Mouse (Mus musculus) thymus, postnatal 14 days (tissue): ENCODE data around the gene Fzr1.

Source experiments
- DNase-seq: peaks from one replicate; pipeline ENCODE4 v3.0.0; 2021

Gene Fzr1

DNA sequence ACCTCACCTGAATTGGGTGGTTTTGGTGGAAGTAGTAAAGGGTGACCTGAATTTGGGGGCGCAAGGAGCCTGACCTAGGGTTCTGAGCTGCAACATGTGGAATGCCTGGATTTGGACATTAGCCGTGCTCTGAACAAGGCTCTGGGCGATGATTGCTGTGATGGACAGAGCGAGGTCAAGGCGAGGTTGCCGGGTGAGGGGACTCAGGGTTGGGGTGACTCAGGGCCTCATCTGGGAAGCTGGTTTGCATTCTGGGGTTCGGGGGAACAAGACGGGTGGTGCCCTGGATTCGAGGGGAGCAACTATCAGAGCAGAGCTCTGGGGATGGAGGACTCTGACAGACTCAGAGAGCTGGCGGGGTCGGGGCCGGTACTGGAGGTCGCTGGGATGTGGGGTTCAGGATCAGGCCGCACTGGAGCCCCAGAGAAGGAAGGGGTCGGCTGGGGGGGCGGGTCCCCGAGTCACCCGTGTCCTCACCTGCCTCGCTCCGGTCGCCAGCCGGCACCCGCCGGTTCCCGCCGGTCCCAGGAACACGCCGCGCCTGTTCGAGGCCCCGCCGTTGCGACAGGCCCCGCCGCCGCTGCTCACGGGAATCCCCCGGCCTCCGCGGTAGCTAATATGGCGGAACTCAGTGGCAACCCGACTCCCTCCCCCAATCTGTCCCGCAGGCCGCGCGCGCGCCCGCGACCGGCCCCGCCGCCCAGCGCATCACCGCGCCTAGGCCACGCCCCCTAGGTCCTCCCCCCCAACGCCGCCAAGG lies at the start of gene Fzr1:
Gene Fzr1 (minus strand): TSS at position 724 of the 760 bp plus-strand sequence.
- DNase-seq: no peak

DNA sequence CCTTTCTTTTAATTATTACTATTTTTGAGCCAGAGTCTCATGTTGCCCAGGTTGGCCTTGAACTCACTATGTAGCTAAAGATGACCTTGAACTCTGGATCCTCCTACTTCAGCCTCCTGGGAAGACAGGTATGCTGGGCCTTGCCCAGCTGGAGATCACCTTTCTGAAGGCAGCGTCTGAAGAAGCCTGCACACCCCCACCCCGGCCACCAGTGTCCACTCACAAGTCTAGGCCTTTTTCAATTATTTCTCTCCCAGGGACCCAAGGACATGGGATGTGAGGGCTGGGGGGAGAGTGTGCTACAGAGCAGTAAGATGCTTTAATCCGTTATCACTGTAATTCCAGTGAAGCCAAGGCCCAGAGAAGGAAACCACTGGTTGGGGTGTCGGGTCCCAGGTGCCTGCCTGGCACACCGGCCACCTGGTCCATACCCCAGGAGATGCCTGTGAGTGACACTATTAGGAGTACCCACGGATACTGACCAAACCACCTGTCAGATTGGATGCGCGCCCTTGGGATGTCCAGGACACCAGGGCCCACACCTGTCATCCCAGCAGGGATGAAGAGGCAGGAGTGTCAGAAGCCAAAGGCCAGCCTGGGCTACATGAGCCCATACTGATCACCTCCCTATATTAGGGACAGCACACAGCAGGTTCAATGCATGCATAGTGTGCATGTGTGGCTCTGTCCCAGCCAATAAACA lies 49.6 kb upstream of the Fzr1 start:
- DNase-seq: peak; percentile 3

DNA sequence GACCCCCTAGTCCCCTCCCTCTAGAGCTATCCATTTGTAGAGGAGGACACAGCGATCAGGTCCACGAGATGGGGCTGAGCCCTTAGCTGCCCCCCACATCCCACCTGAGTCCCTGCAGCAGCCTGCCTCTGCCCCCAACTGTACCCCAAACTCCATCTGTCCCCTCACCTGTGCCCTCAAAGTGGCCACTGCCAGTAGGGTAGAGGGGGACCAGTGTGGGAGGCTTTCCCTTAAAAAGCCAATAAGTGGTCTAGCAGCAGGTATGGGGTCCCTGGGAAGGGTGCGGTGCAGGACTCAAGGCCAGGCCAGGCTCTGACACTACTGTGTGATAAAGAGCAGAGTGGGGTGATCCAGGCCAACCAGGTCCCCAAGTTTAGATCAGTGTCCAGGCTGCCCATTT lies 49.0 kb upstream of the Fzr1 start:
- peak; percentile 3 for DNase-seq

DNA sequence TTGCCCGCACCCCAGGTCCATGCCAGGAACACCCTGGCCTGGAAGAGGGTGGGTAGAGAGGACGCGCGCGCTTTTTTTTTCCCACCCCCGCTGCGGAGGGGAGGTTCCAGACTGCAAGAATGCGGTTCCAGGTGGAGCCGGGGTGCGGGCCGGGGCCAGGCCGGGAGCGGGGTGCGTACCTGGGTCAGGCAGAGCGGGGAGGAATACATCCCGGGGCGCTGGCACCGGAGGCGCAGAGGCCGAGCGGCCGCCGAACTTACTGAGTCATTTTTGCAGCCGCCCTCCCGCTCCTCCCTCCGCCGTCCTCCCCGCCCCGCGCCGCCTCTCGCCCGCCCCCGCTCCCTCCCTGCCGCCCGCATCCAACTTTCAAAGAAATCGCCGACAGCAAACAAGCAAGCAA lies 48.6 kb upstream of the Fzr1 start:
- DNase-seq: peak; percentile 40

DNA sequence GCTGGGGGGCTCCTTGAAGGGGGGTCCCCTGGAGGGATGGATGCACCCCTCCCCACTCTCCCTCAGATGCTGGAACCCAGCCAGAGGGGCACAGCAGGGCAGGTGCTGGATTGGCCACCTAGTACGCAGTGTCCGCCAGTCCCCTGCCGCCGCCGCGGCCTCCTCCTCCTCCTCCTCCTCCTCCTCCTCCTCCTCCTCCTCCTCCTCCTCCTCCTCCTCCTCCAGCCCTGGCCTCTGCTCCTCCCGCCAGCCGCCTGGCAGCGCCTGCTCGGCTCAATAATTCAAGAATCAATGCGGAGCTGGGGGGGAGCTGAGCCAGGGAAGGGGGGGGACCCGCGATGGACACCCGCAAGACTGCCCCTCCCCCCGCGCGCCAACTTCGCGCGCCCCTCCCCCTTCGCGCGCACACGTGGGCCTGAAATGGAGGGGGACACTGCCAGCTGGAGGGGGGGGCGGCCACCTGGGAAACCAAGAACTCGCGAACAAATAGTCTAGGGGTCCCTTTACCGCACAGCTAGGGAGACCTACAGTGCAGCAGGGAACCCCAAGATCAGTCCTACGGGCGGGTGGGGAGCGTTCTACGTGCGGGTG lies 47.9 kb upstream of the Fzr1 start:
- peak; percentile 26 for DNase-seq

DNA sequence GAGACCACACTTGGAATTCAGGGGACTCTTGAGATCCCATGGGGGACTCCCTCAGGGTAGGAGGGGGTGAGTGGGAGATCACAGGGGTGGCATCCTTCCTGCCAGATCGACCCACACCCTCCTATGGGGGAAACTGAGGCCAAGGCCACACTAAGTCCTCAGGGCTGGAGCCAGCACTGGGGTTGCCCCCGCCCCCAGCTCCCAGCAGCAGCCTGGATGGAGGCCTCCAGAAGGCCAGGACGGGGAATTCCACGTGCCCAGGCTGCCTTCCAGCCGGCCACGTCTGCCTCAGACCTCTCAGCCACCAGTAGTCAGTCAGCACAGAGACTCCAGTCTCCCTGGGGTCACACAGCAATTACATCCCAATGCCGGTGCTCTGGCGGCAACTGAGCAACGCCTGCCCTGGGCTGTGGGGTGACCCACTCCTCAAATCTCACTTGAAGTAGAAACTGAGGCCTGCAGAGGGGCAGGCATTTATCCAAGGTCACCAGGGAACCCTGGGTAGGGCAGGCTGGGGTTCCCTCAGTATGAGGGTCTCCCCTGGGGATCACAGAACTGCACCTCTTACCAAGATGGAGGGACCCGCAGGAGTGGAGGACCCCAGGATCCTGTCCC lies 47.0 kb upstream of the Fzr1 start:
- peak; percentile 6 for DNase-seq

DNA sequence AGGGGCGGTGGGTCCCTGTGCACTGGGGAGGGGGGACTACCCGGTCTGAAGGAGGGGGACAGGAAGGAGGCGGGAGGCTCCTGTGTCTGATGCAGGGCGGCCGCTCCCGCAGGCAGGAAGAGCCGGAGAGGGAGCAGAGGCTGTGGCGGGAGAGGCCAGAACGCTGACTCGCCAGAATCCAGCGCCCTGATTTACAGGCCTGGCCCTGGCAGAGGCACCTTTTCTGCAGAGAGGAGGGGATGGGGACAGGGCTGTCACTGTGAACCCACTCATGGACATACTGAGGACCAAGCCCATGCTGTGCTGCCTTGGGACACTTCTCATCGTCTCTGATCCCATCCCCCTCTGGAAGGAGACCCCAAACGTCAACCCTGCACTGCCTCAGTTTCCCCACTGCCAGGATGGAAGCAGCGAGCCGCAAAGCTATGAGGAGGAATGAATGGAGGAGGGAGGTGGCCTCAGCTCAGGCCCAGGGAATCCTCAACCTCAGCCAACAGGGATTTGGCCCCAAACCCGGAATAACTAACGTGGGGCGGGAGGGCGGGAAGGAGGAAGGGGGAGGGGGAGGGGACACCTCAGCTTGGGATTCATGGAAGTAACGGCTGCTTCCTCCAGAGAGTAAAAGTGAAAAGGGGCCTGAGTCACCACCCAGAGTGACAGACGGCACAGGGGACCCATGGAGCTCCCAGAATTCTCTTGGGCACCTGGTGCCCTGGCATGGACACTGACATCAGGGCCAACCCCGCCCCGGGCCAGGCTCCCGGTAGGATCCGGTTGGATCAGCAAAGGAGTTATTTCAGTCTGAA lies 46.1 kb upstream of the Fzr1 start:
- peak; percentile 23 for DNase-seq

DNA sequence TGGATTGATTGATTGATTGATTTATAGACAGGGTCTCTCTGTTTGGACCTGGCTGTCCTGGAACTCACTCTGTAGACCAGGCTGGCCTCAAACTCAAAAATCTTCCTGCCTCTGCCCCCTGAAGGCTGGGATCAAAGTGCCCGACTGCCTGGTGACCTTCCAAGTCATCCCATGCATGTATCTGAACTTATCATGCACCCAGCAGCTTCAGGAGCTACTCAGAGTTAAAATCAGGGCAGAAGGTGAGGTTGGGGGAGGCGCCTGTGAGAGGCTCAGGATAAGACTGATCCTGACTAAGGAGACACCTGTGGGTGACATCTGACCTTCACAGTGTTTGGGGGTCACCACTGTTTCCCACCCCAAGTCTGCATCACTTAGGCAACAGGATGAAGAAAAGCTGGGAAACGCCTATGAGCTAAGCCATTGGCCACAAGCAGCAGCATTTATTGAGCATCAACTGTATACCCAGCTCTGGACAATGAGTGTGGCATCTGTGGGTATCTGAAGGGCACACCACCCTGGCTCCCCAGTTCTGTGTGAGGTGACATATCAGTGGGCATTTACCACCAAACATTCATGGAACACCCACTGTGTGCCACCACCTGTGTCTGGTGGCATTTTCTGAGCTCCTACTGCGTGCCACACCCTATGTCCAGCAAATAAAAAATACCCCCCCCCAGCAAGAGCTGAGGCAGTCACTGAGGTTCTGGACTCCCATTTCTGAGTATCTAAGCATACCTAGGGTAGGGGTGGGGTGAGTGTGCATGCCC lies 45.3 kb upstream of the Fzr1 start:
- DNase-seq: no peak

DNA sequence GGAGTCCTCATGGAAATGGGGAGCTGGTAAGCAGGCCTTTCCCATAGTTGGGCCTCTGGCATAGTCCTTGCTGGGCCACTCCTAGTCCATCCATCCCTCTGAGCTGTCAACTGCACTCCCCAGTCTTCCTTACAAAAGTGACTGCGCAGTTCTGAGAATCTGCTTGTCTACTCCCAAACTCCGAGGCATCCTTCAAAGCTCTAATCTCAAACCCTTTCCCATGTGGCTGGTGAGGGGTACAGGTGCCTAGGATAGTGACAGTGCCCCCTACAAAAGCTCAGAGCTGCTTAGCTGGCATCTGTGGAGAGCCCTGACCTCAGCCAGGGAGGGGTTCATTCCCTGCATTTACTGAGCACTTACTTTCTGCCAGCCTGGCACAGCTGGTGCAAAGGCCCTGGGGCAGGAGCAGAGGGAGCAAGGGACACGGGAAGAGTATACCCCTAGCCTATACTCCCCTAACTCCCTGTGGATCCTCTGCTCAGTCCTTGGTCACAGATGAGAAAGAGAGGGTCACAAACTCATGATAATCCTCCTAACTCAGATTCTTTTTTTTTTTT lies 44.4 kb upstream of the Fzr1 start:
- DNase-seq: no peak

DNA sequence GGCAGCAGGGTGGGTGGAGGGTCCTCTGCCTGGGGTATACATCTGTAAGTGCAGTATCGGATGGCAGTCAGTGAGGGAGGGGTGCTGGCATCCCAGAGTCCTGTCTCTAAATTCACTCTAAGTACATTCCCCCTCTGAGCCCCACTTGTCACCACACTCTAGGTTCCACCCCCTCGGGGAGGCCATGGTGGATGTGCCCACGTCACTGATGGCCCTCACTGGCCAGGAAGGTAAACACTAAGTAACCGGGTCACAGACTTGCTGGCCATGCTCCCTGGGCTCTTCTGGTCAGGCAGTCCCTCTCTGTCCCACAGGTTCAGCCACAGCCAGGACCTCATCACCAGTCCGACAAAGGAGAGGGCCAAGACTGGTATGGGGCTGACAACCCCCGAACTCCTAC lies 43.9 kb upstream of the Fzr1 start:
- DNase-seq: peak; percentile 2

DNA sequence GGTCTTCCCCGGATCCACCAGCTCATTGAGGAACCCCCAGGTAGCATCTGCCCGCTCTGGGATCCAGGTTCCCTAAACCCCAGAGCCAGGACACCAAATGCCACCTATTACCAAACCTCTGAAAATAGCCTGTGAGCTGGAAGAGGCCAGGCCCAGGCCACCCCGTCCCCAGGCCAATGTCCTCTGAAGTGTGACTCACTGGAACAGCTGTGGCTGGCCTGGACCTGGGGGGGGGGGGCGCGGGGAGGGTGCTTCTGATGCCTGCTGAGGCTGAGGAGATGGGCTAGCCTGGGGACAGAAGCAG lies 43.4 kb upstream of the Fzr1 start:
- DNase-seq: no peak

DNA sequence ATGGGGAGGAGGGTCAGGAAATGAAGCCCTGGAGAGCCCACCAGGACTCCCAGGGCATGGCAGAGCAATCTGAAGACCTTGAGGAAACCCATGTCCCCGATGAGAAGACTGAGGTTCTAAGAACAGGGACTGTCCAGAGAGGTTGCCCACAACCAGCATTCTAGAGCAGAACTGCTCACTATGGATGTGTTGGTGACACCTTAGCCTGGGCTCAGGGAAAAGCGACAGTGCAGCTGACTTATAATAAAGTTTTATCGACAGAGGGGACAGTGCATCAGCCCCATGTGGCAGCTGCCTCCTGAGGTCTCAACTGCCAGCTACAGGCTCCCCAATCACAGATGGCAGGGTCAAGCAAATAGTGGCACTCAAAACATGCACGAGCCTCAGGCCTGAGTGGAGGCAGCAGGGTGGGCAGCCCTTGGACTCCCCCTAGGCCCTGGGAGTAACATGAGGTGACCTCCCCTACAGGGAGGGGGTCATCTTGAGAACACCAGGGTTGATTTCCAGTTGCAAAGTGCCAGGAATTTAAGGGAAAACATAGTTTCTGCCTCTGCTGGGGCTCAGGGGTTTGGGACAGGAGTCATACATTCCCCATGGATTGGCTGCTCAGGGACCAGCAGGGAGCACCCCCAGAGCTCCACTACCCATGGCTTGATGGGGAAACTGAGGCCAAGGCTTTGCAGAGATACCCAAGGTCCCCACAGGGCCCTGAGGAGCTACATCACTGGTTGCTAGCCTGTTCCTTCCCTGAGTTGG lies 42.9 kb upstream of the Fzr1 start:
- DNase-seq: no peak

DNA sequence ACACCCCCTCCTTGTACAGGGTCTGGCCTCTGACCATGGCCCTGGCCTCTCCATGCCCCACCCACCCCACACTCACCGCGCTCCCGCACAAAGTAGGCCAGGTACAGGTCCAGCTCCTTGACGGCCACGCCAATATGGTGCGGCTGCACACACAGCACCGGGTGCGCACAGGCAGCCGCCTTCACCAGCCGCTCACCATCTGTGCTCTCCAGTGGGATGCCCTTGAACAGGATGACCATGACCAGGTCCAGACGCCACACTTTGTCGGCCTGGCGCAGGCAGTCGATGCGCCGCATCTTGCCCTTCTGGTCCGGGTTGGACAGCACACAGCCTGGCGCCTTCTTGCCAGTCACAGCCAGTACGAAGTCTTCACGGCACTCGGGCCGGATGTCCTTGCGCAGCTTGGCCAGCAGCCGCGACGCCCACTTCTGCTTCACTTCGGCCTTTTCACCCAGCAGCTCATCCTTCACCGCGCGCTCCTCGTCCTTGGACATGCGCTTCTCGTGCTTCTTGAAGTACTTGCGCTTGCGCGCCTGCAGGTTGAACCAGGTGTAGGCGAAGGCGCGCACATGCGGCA lies 42.0 kb upstream of the Fzr1 start:
- DNase-seq: no peak

DNA sequence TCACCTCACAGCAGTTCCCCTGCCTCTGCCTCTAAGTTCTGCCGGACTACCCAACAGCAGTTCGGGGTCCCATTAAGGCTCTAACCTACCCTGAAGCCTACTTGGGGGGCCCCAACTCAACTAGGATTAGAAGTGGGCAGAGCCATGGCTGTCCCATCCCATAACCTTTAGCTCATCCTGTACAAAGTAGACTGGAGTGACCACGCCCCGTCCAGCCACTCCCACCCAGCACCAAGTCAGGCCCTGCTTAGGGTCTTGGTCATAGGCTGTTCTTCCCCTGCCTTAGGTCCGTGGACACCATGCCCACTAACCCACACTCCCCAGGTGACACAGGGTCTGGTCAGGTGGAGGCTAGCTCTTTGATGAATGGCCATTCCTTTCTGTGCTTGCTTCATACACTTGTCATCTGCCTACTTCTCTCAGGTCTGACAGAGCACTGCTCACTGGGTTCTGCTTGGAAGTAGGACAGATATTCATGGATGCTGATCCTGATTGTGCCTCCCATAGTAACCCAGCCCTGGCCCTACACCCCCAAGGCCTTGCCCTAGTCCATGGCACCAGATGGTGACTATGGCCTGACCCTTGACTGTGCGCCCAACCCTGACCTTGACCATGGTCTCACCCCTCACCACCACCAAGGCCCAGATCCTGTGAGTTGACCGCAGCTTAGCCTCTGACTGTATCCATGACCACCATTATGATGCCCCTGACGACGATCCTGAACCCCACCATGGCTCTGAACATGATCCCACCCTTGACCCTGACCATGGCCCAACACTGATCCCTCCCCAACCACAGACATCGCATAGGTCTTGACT lies 41.0 kb upstream of the Fzr1 start:
- DNase-seq: no peak

DNA sequence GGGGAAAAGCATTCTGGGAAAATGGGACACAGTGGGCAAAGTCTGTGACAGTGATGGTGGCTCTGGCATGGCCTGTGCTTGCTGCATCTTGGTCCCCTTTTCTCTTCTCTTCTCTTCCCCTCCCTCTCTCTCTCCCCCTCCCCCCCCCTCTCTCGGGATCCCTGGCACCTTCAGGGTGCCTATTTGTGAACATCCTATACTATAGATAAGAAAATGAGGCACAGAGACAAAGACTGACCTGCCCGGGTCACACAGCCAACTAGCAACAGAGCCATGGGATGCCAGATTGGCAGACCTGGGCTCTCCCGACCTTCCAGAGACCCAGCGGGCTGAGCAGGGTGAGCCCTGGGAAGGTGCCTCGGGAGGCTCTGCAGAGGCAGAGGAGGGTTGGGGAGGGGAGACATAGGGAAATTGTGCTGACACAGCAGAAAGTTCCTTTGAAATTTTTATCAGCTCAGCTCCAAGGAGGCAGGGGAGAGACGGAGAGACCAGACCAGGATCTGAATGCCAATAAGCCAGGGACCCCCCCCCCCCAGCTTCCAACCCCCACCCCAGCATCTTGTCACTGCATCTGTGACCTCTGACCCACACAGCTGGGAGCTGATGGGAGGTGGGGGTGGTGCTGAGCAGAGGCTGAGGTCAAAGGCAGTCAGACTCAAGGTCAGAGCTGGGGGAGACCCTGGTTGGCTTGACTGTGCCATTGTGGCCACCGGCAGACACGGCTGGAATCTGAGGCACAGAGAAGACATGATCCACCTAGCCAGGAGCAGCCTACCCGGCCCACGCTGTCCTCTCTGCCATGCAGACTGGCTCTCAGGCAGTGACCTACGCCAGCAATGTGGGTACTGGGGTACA lies 40.1 kb upstream of the Fzr1 start:
- DNase-seq: no peak

DNA sequence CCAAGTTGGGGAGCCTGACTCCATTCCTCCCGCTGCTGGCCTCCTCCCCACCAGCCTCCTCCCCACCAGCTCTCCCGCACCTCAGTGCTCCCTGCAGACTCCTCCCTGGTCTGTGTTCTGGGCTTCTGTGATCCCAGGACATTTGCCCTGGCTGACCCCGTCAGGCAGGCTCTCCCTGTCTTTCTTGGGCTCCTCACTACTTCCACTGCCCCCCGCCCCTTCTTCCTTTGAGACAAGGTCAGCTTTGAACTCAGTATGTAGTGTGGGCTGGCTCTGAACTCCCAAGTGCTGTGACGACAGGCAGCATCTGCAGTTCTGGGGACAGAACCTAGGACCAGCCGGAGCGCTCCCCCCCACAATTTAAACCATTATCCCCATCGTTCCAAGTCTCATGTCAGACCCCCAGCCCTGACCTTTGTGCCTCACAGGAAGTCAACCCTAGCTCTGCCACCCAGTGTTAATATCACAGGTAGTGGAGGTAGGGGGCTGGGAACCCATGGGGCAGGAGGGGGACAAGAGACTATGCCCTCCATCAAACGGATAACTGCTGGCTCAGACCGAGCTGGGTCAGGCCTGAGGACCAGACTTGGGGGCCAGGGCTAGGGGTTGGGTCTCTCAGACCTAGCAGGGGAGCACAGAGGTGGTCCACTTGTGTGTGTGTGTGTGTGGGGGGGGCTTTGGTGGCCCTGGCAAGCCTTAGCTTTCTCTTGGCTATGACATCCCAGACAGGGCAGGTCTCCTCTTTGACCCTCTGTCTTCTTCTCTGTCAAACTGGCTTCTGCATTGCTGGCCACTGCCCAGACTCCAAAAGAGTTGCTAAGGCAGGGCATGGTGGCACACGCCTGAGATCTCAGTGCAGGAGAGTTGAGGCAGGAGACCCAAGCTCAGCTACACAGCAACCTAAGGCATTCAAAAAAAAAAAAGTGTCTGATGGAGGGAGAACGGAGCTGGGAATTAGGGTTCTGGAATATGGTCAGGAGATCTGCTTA lies 39.2 kb upstream of the Fzr1 start:
- no peak for DNase-seq

DNA sequence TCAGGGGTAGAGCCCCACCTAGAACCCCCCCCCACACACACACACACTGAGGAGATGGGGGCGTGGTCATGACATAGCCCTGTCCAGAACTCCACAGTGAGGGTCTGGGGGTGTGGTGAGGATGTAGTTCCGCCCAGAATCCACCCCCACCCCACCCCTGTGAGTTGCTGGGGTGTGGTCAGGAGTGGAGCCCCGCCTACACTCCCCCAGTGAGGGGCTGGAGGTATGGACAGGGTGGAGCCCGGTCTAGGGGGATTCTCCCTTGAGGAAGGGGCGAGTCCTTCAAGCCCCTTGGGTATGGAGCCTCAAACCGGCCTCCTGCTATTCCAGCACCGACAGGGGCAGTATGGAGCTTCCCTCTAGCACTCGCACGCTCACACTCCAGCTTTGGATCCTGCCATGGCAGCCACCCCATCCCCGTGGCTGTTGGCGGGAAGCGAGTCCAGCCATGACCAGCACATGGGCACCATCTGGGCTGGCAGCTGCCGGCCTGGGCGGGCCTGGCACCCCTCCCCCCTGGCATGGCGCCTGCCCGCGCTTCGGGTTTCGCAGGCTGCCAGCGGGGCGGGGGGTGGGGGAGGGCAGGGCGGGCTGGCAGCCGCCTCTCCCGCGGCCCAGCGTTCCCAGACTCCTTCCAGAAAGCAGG lies 38.4 kb upstream of the Fzr1 start:
- peak; percentile 42 for DNase-seq
